Mouse (Mus musculus) CD4-positive, CD25-positive, alpha-beta regulatory T cell, adult 2 months (primary cell): Measurements from ENCODE around the gene Gm26992.
"Not testable (repeated sequence)": the region's sequence is repeated elsewhere in the genome, so short reads cannot be mapped to it uniquely, and the experiment has no call there.

Experiments used
- DNase-seq: peaks from one replicate; pipeline ENCODE4 v3.0.0-alpha.2; 2012; ENCODE audit warnings: low read depth, low spot score

Gene Gm26992

DNA sequence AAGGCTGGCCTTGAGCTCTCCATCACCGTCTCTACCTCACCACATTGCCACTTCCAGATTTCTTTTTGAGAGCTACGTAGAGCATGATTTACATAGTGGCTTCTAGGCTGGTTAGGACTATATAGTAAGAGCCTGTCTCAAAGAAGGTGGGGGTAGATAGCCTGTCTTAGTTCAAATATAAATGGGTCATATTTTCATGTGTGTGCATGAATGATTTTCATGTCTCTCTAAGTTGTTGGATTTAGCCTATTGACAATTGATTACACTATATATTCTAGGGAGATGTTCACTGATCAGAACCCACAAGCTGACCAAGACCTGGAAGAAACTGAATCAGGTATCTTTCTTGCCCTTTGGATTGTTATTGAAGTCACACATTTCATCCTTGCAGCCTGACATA is at the start of gene Gm26992:
Gene Gm26992 (plus strand): TSS at position 301 of the 400 bp plus-strand sequence.
- DNase-seq = no peak

DNA sequence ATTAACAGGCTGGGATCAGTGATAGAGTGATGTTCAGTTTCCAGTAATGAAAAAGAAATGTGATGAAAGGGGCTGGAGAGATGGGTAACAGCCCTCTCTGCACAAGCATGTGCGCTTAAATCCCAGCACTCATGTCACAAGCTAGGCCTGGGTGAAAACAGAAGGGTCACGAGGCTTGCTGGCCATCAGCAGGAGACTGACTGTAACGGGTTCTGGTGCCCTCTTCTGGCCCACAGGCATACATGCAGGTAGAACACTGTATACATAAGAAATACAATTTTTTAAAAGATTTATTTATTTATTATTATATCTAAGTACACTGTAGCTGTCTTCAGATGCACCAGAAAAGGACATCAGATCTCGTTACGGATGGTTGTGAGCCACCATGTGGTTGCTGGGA is 47.6 kb upstream of the Gm26992 start:
- DNase-seq = peak; percentile 9

DNA sequence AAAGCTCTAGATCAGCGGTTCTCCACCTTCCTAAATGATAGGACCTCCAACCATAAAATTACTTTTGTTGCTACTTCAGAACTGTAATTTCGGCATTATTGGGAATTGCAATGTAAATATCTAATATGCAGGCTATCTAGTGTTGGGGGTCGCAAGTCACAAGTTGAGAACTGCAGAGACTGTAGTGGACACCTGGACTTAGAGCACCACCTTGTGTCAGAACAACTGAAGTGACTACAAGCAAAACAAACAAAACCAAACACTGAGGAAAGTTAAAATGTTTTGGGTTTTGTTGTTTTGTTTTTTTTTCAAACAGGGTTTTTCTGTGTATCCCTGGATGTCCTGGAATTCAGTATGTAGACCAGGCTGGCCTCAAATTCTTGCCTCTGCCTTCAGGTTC is 37.3 kb upstream of the Gm26992 start:
- DNase-seq = no peak

DNA sequence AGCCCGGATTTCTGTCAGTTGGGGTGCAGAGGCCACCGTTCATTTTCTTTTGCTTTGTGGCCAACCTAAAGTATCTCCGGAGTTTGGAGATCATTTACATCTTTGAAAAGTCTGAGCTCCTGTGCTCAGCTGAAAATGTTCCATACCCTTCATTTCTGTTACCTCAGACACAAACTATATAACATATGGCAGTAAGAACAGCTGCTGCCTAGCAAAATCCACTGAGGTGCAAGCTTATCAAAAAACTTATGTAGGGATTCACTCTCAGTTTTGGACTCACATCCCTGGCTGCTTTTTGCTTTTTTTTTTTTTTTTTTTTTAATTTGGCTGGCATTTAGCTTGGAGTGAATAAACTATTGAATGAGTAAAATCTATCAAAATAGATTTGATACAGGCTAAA is 33.7 kb upstream of the Gm26992 start:
- DNase-seq = no peak

DNA sequence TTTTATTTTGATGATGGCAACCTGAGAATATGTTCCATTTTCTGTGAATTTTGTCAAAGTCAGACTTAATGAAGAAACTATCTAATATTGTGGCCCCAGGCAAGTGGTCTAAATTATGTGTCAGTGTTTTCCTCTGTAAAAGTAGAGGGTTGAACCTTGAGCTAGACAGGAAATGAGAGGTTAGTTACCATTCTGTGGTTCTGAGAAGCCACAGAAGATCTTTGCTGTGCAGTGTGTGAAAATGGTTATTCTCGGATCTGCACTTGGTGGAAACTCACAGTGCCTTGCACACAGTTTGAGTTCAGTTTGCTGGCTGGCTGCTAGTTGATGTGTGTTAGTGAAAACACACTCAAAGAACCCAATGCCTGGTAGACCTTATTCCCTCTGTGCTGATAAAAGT is 28.0 kb upstream of the Gm26992 start:
- peak; percentile 16 for DNase-seq

DNA sequence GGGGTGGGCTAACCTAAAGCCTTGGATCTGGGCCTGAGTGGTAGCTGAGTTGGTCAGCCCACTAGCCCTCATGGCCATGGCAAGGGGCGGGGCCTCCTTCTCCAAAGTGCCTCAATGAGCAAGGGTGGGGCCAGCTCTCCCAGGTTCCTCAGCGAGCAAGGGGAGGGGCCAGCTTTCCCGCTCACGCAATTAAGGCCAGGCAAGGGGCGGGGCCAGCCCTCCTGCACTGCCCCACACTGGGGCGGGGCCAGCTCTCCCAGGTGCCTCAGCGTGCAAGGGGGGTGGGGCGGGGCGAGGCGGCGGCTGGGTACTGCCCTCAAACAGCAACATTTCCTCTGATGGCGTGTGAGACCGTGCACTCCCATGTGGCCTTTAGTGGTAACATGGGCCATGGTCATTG is 16.8 kb upstream of the Gm26992 start:
- no peak for DNase-seq

DNA sequence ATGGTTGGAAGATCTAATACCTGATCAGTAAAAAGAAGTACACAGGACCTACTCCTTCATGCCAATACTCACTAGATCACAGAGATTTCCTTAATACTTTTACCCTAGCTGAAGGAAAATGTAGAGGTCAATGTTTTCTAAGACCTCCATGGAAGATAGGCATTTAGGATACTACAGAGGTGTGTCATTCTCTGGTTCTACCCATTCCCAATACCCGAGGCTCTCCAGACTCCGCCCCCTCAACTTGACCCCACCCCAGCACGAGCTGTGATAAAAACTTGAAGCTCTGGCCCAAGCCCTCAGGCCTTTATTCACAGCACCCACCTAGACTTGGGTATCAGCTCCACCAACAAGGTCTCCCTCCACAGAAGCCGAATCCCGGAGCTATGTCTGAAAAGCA is 7.6 kb upstream of the Gm26992 start, which contains the start of gene Tsx:
Gene Tsx (plus strand): TSS at position 301 of the 400 bp plus-strand sequence.
- DNase-seq = no peak

DNA sequence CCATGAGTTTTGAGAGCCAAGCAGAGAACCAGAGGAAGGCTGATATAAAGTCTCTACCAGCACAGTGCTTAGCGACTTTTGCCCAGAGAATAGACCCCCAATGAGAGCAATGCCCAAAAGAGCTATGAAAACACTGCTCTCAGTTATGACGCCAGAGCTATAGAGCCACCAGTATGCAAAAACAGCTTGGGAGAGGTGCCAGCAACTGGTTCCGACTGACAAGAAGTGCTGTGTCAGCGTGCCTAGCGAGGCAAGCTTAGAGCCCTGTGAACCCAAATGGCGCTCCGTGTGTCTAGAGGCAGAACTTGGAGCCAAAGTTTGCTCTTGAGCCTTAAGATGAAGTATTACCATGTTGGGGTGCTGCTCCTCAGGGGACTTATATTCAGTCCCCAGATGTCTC is 5.9 kb downstream of the Gm26992 start:
- DNase-seq = no peak

DNA sequence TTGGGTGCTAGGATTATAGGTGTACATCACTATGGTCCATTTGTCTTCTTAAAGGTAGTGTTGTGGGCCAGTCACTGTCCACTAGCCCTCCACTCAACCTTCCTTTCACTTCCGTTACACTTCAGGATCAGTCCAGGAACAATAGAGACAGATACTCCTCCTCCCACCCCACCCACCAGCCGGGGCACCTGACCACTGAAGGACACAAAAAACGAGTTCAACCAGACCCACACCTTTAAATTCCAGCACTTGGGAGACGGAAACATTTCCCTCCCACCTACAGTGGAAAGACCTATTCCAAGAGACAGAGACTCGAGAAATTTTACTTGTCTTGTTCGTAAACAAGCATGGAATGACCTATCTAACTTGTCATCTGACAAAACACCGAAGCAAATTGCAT is 10.5 kb downstream of the Gm26992 start:
- DNase-seq = no peak

DNA sequence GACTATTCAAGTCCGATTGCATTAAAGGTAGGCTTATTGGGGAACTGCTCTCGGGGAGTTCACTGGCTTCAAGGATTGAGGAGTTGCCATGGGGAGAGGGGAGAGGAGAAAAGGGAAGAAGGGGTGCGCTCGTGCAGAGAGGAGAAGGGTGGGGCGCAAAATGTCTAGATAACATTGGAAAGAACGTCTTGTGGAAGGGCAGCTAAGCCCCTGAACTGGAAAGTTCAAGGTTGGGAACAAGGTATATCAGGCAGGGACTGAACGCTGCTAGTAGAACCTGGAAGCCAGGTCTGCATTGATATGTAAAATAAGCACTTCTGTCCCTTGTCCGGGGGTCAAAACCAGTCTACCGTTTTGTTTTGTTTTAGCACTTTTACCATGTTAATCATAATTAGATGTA is 16.2 kb downstream of the Gm26992 start:
- no peak for DNase-seq

DNA sequence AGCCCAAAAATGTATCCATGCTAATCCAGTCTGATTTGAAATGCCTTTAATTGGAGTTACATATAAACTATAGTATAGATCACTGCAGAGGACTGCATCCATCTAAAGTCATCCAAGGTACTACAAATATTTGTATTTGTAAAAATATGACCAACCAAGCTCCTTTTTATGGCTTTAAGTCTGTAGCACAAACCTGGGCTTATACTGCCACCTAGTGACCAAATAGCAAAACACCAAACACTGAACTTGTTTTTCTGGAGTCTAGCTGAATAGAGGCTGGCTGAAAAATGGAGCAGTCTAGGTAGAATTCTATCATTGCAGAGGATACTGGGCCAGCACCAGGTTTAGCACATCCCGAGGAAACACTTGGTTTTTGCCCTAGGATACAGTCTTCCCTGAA is 19.0 kb downstream of the Gm26992 start:
- DNase-seq = peak; percentile 69

DNA sequence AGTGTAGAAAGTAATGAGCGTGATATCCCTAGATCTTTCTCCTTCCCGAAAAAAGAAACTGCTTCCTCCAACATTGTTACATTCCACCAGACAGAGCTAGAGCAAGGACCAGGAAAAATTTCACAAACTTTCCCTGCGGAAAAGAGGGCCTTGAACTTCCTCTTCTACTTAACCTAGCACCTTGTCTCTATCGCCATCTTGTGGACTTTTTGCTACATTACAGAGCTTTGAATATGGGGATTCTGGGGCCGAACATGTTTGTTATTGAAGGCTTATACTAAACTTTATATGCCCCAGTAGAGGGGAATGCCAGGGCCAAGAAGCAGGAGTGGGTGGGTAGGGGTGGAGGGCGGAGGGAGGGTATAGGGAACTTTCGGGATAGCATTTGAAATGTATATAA is 21.9 kb downstream of the Gm26992 start:
- DNase-seq = peak; percentile 60

DNA sequence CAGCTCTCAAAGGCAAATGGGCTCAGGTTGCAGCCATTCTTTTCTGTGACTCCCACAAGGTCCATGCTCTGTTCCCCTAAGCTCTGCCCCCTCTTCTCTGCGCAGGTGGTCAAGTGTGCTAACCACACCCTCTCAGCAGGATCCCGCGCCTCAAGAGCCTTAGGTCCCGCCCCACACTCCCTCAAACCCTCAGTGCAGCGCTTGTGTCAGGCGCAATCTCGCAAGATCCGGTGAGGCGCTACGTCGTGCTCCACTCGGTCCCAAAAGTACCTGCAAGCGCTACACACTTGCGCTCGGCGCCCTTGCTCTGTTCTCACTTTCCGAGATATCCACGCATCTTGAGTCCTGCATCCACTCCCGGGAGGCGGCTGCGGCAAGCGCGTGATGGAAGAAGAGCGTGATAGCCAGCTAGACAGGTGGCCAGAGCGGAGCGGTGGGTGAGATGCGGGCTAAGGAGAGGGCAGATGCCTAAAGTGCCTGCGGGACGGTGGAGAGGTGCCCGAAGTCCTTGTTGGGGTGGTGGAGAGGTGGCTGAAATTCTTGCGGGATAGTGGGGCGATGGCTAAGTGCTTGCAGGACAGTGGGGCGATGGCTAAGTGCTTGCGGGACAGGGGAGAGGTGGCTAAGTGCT is 25.8 kb downstream of the Gm26992 start:
- DNase-seq = peak; percentile 20

DNA sequence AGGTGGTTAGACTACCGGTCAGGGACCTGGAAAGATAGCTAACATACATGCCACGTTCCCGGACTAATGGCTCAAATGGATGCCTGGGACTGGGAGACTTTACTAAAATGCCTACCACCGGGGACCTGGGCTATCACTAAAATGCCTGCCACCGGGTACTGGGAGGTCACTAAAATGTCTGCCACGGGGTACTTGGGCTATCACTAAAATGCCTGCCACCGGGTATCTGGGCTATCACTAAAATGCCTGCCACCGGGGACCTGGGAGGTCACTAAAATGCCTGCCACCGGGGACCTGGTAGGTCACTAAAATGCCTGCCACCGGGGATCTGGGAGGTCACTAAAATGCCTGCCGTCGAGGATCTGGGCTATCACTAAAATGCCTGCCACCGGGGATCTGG is 26.6 kb downstream of the Gm26992 start:
- DNase-seq = not testable (repeated sequence)

DNA sequence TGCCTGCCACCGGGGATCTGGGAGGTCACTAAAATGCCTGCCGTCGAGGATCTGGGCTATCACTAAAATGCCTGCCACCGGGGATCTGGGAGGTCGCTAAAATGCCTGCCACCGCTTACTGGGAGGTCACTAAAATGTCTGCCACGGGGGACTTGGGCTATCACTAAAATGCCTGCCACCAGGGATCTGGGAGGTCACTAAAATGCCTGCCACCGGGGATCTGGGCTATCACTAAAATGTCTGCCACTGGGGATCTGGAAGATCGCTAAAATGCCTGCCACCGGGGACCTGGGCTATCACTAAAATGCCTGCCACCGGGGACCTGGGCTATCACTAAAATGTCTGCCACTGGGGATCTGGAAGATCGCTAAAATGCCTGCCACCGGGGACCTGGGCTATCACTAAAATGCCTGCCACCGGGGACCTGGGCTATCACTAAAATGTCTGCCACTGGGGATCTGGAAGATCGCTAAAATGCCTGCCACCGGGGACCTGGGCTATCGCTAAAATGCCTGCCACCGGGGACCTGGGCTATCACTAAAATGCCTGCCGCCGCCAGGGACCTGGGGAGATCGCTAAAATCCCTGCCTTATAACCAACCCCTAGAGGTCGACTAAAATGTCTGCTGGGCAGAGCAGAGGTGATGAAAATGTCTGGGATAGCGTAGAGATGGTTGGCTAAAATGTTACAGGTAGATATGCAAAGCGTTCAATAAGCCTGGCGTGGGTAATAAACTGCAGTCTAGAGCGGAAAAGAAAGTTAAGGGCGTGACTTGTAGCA is 27.3 kb downstream of the Gm26992 start:
- not testable (repeated sequence) for DNase-seq

DNA sequence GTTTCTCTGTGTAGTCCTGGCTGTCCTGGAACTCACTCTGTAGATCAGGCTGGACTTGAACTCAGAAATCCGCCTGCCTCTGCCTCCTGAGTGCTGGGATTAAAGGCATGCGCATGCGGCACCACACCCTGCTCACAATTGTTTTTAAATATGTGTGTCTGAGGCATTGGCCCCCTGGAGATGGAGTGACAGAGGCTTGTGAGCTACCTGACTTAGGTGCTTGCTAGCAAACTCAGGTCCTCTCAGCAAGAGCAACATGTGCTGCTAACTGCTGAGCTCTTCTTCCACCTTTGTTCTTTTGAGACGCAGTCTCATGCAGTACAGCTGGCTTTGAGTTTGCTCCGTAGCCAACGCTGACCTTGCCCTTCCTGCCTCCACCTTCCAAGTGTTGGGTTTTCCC is 31.0 kb downstream of the Gm26992 start:
- no peak for DNase-seq

DNA sequence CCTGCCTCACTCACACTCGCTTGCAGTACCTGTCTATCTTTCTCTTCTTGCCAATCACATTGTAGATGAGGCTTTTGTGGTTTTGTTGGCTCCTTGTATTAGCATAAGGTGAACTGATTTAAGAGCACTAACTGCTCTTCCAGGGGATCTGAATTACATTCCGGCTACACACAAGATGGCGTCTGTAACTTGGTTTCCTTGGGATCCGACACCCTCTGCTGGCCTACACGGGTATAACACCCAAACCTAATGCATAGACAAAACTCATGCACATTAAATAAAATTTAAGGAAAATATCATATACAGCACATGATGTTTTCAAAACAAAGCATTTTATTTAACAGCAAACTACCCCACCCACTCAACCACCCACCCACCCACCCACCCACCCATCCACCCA is 38.2 kb downstream of the Gm26992 start:
- DNase-seq = peak; percentile 18

DNA sequence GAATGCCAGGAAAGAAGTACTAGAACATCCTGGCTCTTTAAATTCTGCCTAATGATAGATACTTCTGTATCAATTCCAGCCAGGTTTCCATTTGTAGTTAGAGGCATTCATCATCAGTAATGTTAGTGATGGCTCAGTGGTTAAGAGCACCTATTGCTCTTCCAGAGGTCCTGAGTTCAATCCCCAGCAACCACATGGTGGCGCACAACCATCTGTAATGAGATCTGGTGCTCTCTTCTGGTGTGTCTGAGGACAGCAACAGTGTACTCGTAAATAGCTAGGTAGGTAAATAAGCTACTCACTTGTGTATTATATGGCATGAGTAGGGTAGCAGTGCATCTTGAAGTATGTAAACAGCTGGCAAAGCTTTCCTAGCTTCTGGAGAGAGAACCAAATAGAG is 47.2 kb downstream of the Gm26992 start:
- DNase-seq = no peak

DNA sequence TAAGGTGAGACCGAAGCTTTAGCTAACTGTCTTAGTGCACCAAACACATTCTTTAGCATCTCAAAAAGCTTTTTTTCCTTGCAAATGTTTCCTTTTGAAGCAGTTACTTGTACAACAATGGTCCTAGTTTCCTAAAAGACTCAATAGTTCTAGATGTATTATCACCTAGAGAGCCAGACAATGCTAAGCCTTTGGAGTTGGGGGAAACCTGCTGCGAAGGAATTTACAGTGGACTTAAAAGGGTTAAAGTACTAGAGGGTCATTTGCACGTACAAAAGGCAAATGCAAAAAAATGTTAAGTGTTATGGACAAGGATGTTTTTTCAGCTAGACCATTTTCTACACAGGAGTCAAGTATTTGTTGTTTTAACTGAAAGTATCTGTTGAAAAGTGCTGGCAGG is 50.5 kb downstream of the Gm26992 start:
- DNase-seq = no peak

DNA sequence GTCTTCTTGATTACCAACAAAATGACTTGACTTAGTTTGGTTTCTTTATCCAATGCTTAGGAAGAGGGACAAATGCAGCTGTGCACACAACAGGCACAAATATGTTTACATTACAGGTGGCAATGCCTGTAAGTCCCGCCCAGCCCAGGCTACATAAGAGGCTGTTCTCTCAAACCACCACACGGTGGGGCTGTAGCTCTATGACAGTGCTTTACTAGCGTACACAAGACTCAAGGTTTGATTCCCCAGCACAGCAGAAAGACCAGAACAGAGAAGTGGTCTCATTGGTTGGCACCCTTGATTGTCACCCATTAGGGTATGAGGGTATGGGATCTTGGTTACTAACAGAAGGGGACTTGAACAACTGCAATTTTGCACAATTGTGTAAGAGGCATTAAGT is 55.7 kb downstream of the Gm26992 start:
- DNase-seq = peak; percentile 87

DNA sequence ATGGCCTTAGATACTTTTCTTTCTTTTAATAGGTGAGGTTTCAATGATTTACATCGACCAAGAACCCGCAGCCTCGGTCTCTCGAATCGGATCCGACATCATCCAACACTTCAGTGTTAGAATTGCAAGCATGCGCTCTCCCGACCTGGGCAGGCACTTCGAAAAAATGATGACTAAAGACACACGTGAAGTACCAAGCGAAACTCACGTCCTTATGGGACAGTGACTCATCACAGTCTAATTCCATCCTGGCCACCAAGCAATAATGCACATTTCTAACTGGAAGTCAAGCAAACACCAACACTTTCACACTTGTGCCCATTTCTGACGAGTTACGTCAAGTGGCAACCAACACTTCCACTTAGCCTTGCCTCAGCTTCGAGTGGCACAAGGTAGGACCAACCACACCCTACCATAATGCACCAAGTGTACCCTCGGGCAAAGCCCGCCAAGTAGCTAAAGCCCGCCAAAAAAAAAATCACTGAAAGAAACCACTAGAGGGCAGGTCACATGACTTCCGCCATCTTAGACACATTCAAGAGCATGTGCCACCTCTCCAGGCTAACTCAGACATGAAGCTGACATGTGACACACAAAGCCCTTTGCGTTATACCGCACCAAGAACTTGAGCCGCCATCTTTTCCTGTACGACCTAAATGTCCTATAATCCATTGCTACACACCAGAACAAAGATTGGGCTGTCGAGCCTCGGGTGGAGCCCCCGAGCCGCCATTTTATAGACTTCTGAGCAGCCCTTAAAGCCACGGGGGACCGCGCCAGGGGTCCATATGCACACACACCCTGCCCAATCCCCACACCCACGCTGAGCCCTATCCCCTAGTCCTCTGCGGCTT is 59.7 kb downstream of the Gm26992 start:
- no peak for DNase-seq

DNA sequence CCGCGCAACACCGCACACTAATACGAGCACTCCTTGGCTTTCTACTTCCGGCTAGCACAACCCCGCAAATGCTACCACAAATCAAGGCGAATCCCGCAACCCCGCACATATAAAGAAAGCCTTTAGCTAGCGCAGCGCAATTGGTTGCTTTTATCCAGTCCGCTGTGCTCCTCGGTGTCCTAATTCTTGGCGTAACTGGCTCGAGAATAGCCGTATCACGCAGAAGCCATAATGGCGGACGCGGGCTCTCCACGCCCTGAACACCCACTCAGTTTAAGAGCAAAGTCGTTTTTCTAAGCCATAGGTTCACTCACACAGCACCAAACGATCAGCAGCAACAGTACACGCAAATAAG is 60.3 kb downstream of the Gm26992 start:
- no peak for DNase-seq

DNA sequence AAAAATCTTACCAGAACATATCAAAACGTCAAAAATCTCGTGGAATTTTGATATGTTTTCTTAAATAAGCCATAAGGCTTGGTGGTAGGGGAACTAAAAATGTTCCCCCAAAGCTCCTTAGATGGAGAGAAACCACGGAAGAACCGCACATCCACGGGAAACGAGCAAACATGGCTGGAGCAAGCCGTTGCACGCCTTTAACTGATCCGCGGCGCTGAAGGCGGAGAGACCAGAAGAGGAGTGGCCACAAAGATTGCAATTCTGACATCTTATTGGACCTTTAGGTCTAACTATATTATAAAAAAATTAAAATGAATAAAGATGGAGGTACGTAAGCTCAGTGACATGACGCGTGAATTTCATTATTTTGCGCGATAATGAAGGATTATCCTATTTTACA is 61.2 kb downstream of the Gm26992 start:
- no peak for DNase-seq
